Mouse (Mus musculus) limb, embryonic 14.5 days (tissue): ENCODE measurements around the gene Mief2. TPM values are rescaled to one million over a fixed set of nuclear protein-coding genes. Genes with fewer than 3 reads are reported as not detected.
A peak's percentile ranks its signal among the peaks of the same experiment; 100 is the strongest.

Source experiments
- ATAC-seq: fragments of 200-750 bp; cut with Nextera tagmentation; 2 replicates; pipeline ENCODE4 v1.8.0; 2017; ENCODE audit warnings: low read depth, moderate number of reproducible peaks, moderate TSS enrichment; ENCODE audit not compliant: low FRiP score
- DNase-seq: peaks from one replicate; pipeline ENCODE4 v3.0.0-alpha.2; 2015; ENCODE audit warnings: low spot score
- H3K27ac ChIP-seq: fragments of 300-500 bp; sonication (generic); replicated peaks from 2 replicates; pipeline ENCODE4 v1.5.1; 2014; ENCODE audit warnings: low read depth, mild to moderate bottlenecking, low read length, moderate library complexity, mixed read lengths
- H3K27me3 ChIP-seq: fragments of 300-500 bp; sonication (generic); 2 replicates; pipeline ENCODE4 v1.6.1; 2014; ENCODE audit warnings: low read length, mixed read lengths; ENCODE audit not compliant: control insufficient read depth, insufficient read depth
- H3K36me3 ChIP-seq: fragments of 300-500 bp; sonication (generic); 2 replicates; pipeline ENCODE4 v1.6.1; 2014; ENCODE audit warnings: mild to moderate bottlenecking, low read length, moderate library complexity, mixed read lengths; ENCODE audit not compliant: control insufficient read depth, insufficient read depth
- H3K4me1 ChIP-seq: fragments of 300-500 bp; sonication (generic); 2 replicates; pipeline ENCODE4 v1.6.1; 2014; ENCODE audit warnings: antibody characterized with exemption, low read length, mixed read lengths; ENCODE audit not compliant: control insufficient read depth, insufficient read depth
- H3K4me2 ChIP-seq: fragments of 300-500 bp; sonication (generic); replicated peaks from 2 replicates; pipeline ENCODE4 v1.6.1; 2014; ENCODE audit warnings: low read depth, mild to moderate bottlenecking, low read length, moderate library complexity; ENCODE audit not compliant: severe bottlenecking
- H3K4me3 ChIP-seq: fragments of 300-500 bp; sonication (generic); replicated peaks from 2 replicates; pipeline ENCODE4 v1.5.1; 2014; ENCODE audit warnings: low read length
- H3K9ac ChIP-seq: fragments of 300-500 bp; sonication (generic); 2 replicates; pipeline ENCODE4 v1.6.1; 2014; ENCODE audit warnings: mild to moderate bottlenecking, low read depth, low read length, moderate library complexity; ENCODE audit not compliant: severe bottlenecking
- H3K9me3 ChIP-seq: fragments of 300-500 bp; sonication (generic); 2 replicates; pipeline ENCODE4 v1.6.1; 2016; ENCODE audit warnings: low read length; ENCODE audit not compliant: control insufficient read depth
- POLR2A ChIP-seq: fragments of 200-500 bp; IDR thresholded peaks from 2 replicates; pipeline ENCODE4 v1.8.0; 2012; ENCODE audit warnings: inconsistent platforms, mild to moderate bottlenecking, moderate library complexity, borderline replicate concordance; ENCODE audit not compliant: insufficient read depth, insufficient read length; ENCODE audit errors: extremely low read depth
- WGBS: fragments of 180-500 bp; shearing (Covaris S2); extraction: QIAGEN DNeasy Blood & Tissue Kit; methylation state at CpG from one replicate; pipeline ENCODE4 v1.1.7; 2014; 5-methylcytosine and 5-hydroxymethylcytosine counted together
- microRNA-seq: library from miRNA; unstranded; fragments of <30 nt; microRNA quantifications from one replicate; pipeline ENCODE4, GENCODE M21; 2016
- polyA plus RNA-seq, 2 experiments: library from polyadenylated mRNA; depleted of rRNA in 1 of 2; stranded (reverse) in 1 of 2; unstranded in 1 of 2; fragments of >200 nt; fragmentation: Nextera tagmentation in 1 of 2; extraction: Ambion mirVana in 1 of 2; gene quantifications; 2 replicates each; pipeline versions ENCODE4 v1.2.1 to v1.2.3; 2012 to 2014

The Mief2 gene
- polyA plus RNA-seq, 2 experiments = 14.7 to 18.9 TPM

DNA sequence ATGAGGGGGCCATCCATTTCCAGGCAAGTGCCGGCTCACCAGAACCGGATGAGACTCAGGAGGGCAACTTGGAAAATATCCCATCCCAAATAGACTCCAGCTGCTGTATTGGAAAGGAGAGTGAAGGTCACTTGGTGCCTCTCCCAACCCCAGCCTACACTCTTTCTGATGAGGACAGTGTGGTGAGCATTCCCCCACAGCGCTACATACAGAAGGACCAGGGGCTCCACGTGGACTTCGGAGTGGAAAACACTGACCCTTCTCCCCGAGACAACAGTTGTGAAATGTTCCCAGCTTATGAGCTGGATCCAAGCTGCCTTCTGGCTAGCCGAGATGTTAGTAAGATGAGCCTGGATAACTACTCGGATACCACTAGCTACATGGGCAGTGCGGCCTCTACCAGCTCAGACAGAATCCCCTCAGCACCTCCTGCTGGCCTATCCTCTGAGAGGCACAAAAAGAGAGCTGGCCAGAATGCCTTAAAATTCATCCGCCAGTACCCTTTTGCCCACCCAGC, 51.5 kb downstream of the Mief2 start:
- no peaks in the 10 kb centered on the region for H3K27me3 ChIP-seq
- H3K4me3 ChIP-seq = peak overlapping the region; percentile 11; the same call in 1 of the 2 replicates
- ATAC-seq = no peak
- no peaks in the 10 kb centered on the region for H3K9me3 ChIP-seq
- no peak for TF ChIP-seq POLR2A
- H3K9ac ChIP-seq = no peak overlapping the region
- H3K27ac ChIP-seq = no peak overlapping the region
- H3K4me2 ChIP-seq = peak overlapping the region; percentile 36
- DNase-seq = no peak
- peaks cover 42% of the 10 kb centered on the region for H3K36me3 ChIP-seq
- 93% methylated on average over 10 of the region's 10 CpGs for WGBS
- H3K4me1 ChIP-seq = peaks cover 54% of the 10 kb centered on the region

Small RNA genes lying within 50 kb of the gene (microRNA-seq; reads per million reads assigned to microRNA genes)
- gene Mir5100 = not detected

Other genes starting within 250 kb of the Mief2 start
- 19.3 and 24.0 TPM in 2 replicates for gene Alkbh5, start 192.0 kb upstream of the Mief2 start, polyA plus RNA-seq (2012; rRNA removed)
- 30.2 and 31.9 TPM in 2 replicates for gene Alkbh5, start 192.0 kb upstream of the Mief2 start, polyA plus RNA-seq (2014; fragmentation: Nextera tagmentation; extraction: Ambion mirVana)
- gene Llgl1, start 28.7 kb upstream of the Mief2 start, polyA plus RNA-seq (2012; rRNA removed) = 97.9 and 141 TPM in 2 replicates
- gene Llgl1, start 28.7 kb upstream of the Mief2 start, polyA plus RNA-seq (2014; fragmentation: Nextera tagmentation; extraction: Ambion mirVana) = 61.6 and 69.5 TPM in 2 replicates
- 120 and 138 TPM in 2 replicates for gene Flii, start 1.1 kb upstream of the Mief2 start, polyA plus RNA-seq (2012; rRNA removed)
- gene Flii, start 1.1 kb upstream of the Mief2 start, polyA plus RNA-seq (2014; fragmentation: Nextera tagmentation; extraction: Ambion mirVana) = 66.3 and 70.1 TPM in 2 replicates
- 16.9 and 17.5 TPM in 2 replicates for gene Top3a, start 49.0 kb downstream of the Mief2 start, polyA plus RNA-seq (2012; rRNA removed)
- gene Top3a, start 49.0 kb downstream of the Mief2 start, polyA plus RNA-seq (2014; fragmentation: Nextera tagmentation; extraction: Ambion mirVana) = 14.3 and 16.2 TPM in 2 replicates
- 8.8 and 9.0 TPM in 2 replicates for gene Smcr8, start 49.1 kb downstream of the Mief2 start, polyA plus RNA-seq (2012; rRNA removed)
- gene Smcr8, start 49.1 kb downstream of the Mief2 start, polyA plus RNA-seq (2014; fragmentation: Nextera tagmentation; extraction: Ambion mirVana) = 7.5 and 7.6 TPM in 2 replicates
- 26.4 and 30.4 TPM in 2 replicates for gene Shmt1, start 83.3 kb downstream of the Mief2 start, polyA plus RNA-seq (2012; rRNA removed)
- gene Shmt1, start 83.3 kb downstream of the Mief2 start, polyA plus RNA-seq (2014; fragmentation: Nextera tagmentation; extraction: Ambion mirVana) = 33.8 and 35.9 TPM in 2 replicates
- 17.3 and 18.7 TPM in 2 replicates for gene Dhrs7b, start 102.2 kb downstream of the Mief2 start, polyA plus RNA-seq (2012; rRNA removed)
- gene Dhrs7b, start 102.2 kb downstream of the Mief2 start, polyA plus RNA-seq (2014; fragmentation: Nextera tagmentation; extraction: Ambion mirVana) = 30.4 and 32.4 TPM in 2 replicates
- gene Tmem11, start 150.9 kb downstream of the Mief2 start, polyA plus RNA-seq (2012; rRNA removed) = 82.5 and 88.5 TPM in 2 replicates
- gene Tmem11, start 150.9 kb downstream of the Mief2 start, polyA plus RNA-seq (2014; fragmentation: Nextera tagmentation; extraction: Ambion mirVana) = 67.7 and 70.7 TPM in 2 replicates
- gene Natd1, start 186.4 kb downstream of the Mief2 start, polyA plus RNA-seq (2012; rRNA removed) = 25.5 and 36.0 TPM in 2 replicates
- gene Natd1, start 186.4 kb downstream of the Mief2 start, polyA plus RNA-seq (2014; fragmentation: Nextera tagmentation; extraction: Ambion mirVana) = 21.6 and 23.7 TPM in 2 replicates
- 34.3 and 52.1 TPM in 2 replicates for gene Map2k3, start 203.6 kb downstream of the Mief2 start, polyA plus RNA-seq (2012; rRNA removed)
- gene Map2k3, start 203.6 kb downstream of the Mief2 start, polyA plus RNA-seq (2014; fragmentation: Nextera tagmentation; extraction: Ambion mirVana) = 76.4 and 83.1 TPM in 2 replicates